Mouse (Mus musculus) ES-E14 (cell line): Measurements from ENCODE around the gene Bhlha15. TPM values are rescaled to one million over a fixed set of nuclear protein-coding genes. Genes with fewer than 3 reads are reported as not detected.

ENCODE experiments used
- DNase-seq: peaks from one replicate; pipeline ENCODE4 v3.0.0-alpha.2; 2013; ENCODE audit warnings: low read depth, low spot score
- H3K27ac ChIP-seq: 2 replicates; pipeline ENCODE4 v1.5.1; 2012; ENCODE audit warnings: low read depth, mild to moderate bottlenecking, low read length, moderate library complexity, mixed read lengths; ENCODE audit not compliant: poor library complexity, insufficient read depth, severe bottlenecking
- H3K36me3 ChIP-seq: 2 replicates; pipeline ENCODE4 v1.6.1; 2012; ENCODE audit warnings: mild to moderate bottlenecking, low read length, moderate library complexity, mixed read lengths; ENCODE audit not compliant: control insufficient read depth, poor library complexity, insufficient read depth, severe bottlenecking
- H3K4me1 ChIP-seq, 2 experiments: fragments of 150-350 bp in 1 of 2; sonication (generic) in 1 of 2; 2 replicates each; pipeline ENCODE4 v1.6.1; 2012; ENCODE audit warnings: low read length in 2 of 2, mild to moderate bottlenecking in 1 of 2, mixed read lengths in 1 of 2; ENCODE audit not compliant: control insufficient read depth in 2 of 2, insufficient read depth in 2 of 2, poor library complexity in 1 of 2
- H3K4me3 ChIP-seq, 2 experiments: fragments of 150-350 bp in 1 of 2; sonication (generic) in 1 of 2; 2 replicates each; pipeline ENCODE4 v1.5.1; 2012; ENCODE audit warnings: low read length in 2 of 2, low read depth in 1 of 2, mild to moderate bottlenecking in 1 of 2, mixed read lengths in 1 of 2; ENCODE audit not compliant: insufficient read depth in 1 of 2, poor library complexity in 1 of 2, severe bottlenecking in 1 of 2
- H3K9ac ChIP-seq: 2 replicates; pipeline ENCODE4 v1.6.1; 2012; ENCODE audit warnings: low read depth, mild to moderate bottlenecking, low read length, mixed read lengths; ENCODE audit not compliant: poor library complexity, insufficient read depth, severe bottlenecking
- H3K9me3 ChIP-seq: fragments of 150-350 bp; sonication (generic); 2 replicates; pipeline ENCODE4 v1.6.1; 2012; ENCODE audit warnings: low read depth, mild to moderate bottlenecking, low read length; ENCODE audit not compliant: control insufficient read depth, insufficient read depth
- CHD2 ChIP-seq: IDR thresholded peaks from 2 replicates; pipeline ENCODE4 v1.6.1; 2014; ENCODE audit warnings: mild to moderate bottlenecking, low read depth, low read length, inconsistent platforms
- HCFC1 ChIP-seq: IDR thresholded peaks from 2 replicates; pipeline ENCODE4 v1.6.1; 2012; ENCODE audit warnings: low read length, inconsistent platforms, borderline replicate concordance; ENCODE audit not compliant: insufficient read depth
- MAFK ChIP-seq: IDR thresholded peaks from 2 replicates; pipeline ENCODE4 v1.6.1; 2014; ENCODE audit warnings: mild to moderate bottlenecking, low read depth, low read length, inconsistent platforms; ENCODE audit not compliant: insufficient read depth
- ZC3H11A ChIP-seq: IDR thresholded peaks from 2 replicates; pipeline ENCODE4 v1.6.1; 2012; ENCODE audit warnings: low read depth, mild to moderate bottlenecking, inconsistent platforms, low read length, borderline replicate concordance
- ZNF384 ChIP-seq: IDR thresholded peaks from 2 replicates; pipeline ENCODE4 v1.6.1; 2012; ENCODE audit warnings: low read depth, low read length, inconsistent platforms
- in situ Hi-C, 2 experiments: fragments of 600-800 bp; cut with MboI; formaldehyde crosslinking; loops; one replicate each; pipeline ENCODE4 v1.15.1; 2025; ENCODE audit warnings: low sequenced_read_pairs in 2 of 2, inconsistent platforms in 1 of 2; ENCODE audit not compliant: unreplicated experiment in 2 of 2
- total RNA-seq: library from RNA; depleted of rRNA; stranded (reverse); fragments of 300-350 nt; gene quantifications from 2 replicates; pipeline ENCODE4 v1.2.3, GENCODE M21; 2012

The Bhlha15 gene
- total RNA-seq, 1 experiment, result 1.1 TPM

DNA sequence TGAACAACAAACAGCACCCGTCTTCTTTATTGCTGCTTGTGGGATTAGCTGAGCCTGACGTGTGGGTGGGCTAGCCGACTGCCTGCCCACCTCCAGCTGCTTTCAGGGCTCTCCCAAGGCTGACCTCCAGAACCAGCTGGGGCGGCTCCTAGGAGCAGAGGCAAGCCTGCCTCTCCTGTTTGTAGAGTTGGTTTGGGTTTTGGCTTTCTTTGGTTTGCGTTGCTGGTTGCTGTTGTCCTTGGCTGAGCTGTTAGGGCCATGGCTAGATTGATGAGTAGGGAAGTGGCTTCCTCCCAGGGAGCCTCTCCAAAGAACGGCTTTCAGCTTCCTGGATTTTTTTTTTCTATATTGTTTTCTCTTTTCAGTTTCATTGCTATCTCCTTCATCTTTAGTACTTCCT lies 11.9 kb upstream of the Bhlha15 start:
- H3K36me3 ChIP-seq, result peaks cover 45% of the 10 kb centered on the region

DNA sequence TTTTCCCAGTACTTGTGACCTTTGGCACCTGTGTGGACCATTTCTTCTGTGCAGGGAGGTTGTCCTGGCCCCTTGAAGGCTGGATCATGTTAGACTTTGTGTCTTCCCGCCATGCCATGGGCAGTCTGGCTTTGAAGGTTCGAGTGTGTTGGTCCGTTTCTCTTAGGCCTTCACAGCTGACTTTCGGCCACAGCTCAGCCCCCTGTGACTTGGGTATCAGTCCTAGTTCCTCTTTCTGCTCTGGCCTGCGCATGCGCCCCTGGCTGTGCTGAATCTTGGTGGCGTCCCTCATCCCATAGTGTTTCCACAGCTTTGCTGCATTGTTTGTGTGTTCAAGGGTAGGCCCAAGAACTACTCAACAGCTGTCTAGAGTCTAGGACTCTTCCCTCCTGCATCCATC lies 8.8 kb upstream of the Bhlha15 start:
- Histone ChIP-seq H3K4me3 (no peak overlapping the region), H3K4me1 (peaks cover 2 to 34% of the 10 kb centered on the region in 2 experiments), H3K9me3 (no peaks in the 10 kb centered on the region), H3K27ac (no peak overlapping the region), H3K9ac (no peak overlapping the region), H3K36me3 (peaks cover 26% of the 10 kb centered on the region; the same call in 1 of the 2 replicates)
- no peak for DNase-seq
- in situ Hi-C loops, result no loop called here
- TF ChIP-seq HCFC1 (no peak), ZC3H11A (no peak), ZNF384 (no peak), MAFK (no peak), CHD2 (no peak)

More for the DNA sequence above, 11.9 kb upstream of the Bhlha15 start:
- in situ Hi-C loops, result no loop called here
- Histone ChIP-seq H3K4me1 (peaks cover 0 to 26% of the 10 kb centered on the region in 2 experiments; a peak in 2 of 4 replicates), H3K9ac (no peak overlapping the region), H3K27ac (no peak overlapping the region), H3K9me3 (no peaks in the 10 kb centered on the region), H3K4me3 (no peak overlapping the region)
- TF ChIP-seq MAFK (no peak), ZC3H11A (no peak), HCFC1 (no peak), ZNF384 (no peak), CHD2 (no peak)
- no peak for DNase-seq

DNA sequence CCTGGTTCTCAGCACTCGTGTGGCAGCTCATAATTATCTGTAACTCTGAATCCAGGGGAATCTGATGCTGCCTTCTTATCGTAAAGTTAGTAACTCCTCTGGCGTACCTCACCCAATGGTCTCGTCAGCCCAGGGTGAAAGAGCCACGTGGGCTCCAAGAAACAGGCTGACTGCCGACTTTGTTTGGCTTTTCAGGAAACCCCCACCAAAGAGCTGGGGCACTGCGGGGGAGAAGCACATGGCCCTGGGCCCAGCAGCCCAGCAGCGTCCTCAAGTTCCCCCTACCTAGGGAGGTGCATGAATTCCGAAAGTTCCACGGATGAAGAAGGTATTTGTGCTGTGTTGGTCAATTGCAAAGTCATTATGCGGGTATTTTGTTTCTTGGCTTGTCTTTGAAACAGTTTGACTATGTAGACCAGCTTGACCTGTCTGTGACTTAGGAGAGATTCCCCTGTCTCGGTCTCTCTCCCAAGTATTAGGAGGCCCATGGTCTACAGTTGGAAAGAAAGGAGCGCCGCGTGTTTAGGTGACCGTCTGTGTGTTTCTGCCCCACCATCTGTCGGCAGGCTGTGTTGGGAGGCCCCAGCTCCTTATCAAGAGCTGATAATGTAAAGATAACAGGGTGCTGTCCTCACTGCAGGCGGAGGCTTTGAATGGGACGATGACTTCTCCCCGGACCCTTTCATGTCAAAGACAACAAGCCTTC lies 7.4 kb upstream of the Bhlha15 start:
- in situ Hi-C loops, result no loop called here
- no peak for DNase-seq
- H3K4me1 ChIP-seq, result peaks cover 2 to 34% of the 10 kb centered on the region in 2 experiments
- H3K4me3 ChIP-seq, result peak overlapping the region in 1 of 2 experiments; percentile 51; a peak in 2 of 4 replicates
- peak overlapping the region; percentile 69 for H3K27ac ChIP-seq
- H3K9ac ChIP-seq, result peak overlapping the region; percentile 69; the same call in 1 of the 2 replicates
- no peaks in the 10 kb centered on the region for H3K9me3 ChIP-seq
- TF ChIP-seq ZC3H11A, result no peak
- H3K36me3 ChIP-seq, result peaks cover 30% of the 10 kb centered on the region

DNA sequence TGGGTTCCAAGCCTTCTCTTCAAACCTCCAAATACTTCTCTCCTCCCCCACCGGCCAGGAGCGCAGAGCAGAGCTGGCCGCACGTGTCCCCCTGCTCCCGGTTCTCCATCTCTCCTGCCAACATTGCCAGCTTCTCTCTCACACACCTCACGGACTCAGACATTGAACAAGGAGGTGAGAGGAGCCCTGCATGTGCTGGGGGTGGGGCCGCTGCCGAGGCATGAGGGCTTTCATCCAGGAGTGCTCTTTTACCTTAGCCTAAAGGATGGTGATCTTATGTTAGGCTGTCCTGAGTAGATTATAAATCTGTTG lies 6.9 kb upstream of the Bhlha15 start:
- no peaks in the 10 kb centered on the region for H3K9me3 ChIP-seq
- in situ Hi-C loops, result no loop called here
- H3K9ac ChIP-seq, result peak overlapping the region; percentile 69; the same call in 1 of the 2 replicates
- TF ChIP-seq ZNF384, result no peak
- TF ChIP-seq ZC3H11A, result no peak
- no peak for TF ChIP-seq CHD2
- TF ChIP-seq HCFC1, result no peak
- TF ChIP-seq MAFK, result no peak
- no peak for DNase-seq
- H3K4me3 ChIP-seq, result peak overlapping the region in 1 of 2 experiments; percentile 51; a peak in 2 of 4 replicates
- peaks cover 2 to 30% of the 10 kb centered on the region in 2 experiments for H3K4me1 ChIP-seq
- peak overlapping the region; percentile 69 for H3K27ac ChIP-seq
- H3K36me3 ChIP-seq, result peaks cover 32% of the 10 kb centered on the region
